8 mouse cellular contexts compared by ENCODE assay signal in the genomic region with DNA sequence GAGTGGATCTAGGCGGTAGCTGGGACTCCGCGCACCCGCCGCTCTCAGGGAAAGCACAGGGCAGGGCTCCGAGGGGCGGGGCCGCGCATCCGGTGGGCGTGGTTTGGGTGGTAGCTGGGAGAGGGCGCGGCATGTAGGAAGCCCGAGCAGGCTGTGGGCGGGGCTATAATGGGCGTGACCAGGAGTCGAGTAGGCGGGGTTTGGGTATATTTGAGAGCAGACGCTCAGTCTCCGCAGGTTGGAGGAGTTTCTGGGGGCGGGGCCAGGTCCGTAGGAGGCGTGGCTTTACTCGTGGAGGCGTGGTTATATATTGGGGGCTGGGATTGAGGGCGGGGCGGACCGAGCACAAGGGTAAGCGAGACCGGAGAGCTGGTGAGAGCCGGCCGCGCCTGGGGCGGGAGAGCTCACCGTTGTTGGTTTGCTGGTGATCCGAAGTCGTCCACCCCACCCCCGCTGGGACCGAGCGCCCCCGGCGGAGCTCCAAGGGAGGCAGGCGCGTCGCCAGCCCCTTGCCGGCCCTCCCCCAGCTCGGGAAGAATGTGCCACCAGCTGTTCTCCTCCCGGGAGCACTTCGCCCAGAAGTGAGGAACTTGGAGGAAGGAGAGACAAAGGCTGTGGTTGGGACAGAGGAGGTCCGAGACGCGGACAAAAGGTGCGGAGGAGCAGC. TPM values are rescaled to one million over a fixed set of nuclear protein-coding genes. Genes with fewer than 3 reads are reported as not detected.
A peak's percentile ranks its signal among the peaks of the same experiment; 100 is the strongest.
DNase-seq lines count a peak whose midpoint lies in the region; ATAC-seq and TF ChIP-seq lines count a peak whose summit lies in the region.

A gene (plus strand): TSS at position 326 of the 667 bp plus-strand sequence.

- H3K9me3 ChIP-seq in hindbrain, embryonic 11.5 days (ENCODE audit: control insufficient read depth, low read length) = no peaks in the 10 kb centered on the region
- H3K9me3 ChIP-seq in lung, embryonic 16.5 days (ENCODE audit: control insufficient read depth, low read length) = no peaks in the 10 kb centered on the region

- peak within 1 kb of the TSS; percentile 75; the same call in 1 of the 2 replicates for H3K27ac ChIP-seq in hindbrain, embryonic 11.5 days (ENCODE audit: low read depth, low read length)
- peak within 1 kb of the TSS; percentile 97 for H3K27ac ChIP-seq in lung, embryonic 16.5 days (ENCODE audit: low read length)
- H3K27ac ChIP-seq in thymus, adult 2 months (ENCODE audit: control insufficient read depth, insufficient read depth, low read length) = no peak within 1 kb of the TSS

- H3K4me3 ChIP-seq in hindbrain, embryonic 11.5 days (ENCODE audit: low read depth, low read length) = peak within 1 kb of the TSS; percentile 88
- H3K4me3 ChIP-seq in lung, embryonic 16.5 days (ENCODE audit: low read length) = peak within 1 kb of the TSS; percentile 90
- peak within 1 kb of the TSS; percentile 62 for H3K4me3 ChIP-seq in thymus, adult 2 months (ENCODE audit: control insufficient read depth, insufficient read depth, low read length)

- 0 out of 2 replicates have a peak, but pooled peaks cover 2% of the 10 kb centered on the region for H3K4me1 ChIP-seq in hindbrain, embryonic 11.5 days (replicated peaks; ENCODE audit: control insufficient read depth, insufficient read depth, low read length)
- peaks cover 27% of the 10 kb centered on the region for H3K4me1 ChIP-seq in lung, embryonic 16.5 days (replicated peaks; ENCODE audit: control insufficient read depth, insufficient read depth, low read length)
- peaks cover 4% of the 10 kb centered on the region for H3K4me1 ChIP-seq in thymus, adult 2 months (replicated peaks; ENCODE audit: control insufficient read depth, insufficient read depth, low read length)

- no peaks in the 10 kb centered on the region for H3K27me3 ChIP-seq in hindbrain, embryonic 11.5 days (ENCODE audit: control insufficient read depth, insufficient read depth, low read length)
- no peaks in the 10 kb centered on the region for H3K27me3 ChIP-seq in lung, embryonic 16.5 days (ENCODE audit: control insufficient read depth, insufficient read depth, low read depth, low read length)
- no peaks in the 10 kb centered on the region for H3K27me3 ChIP-seq in thymus, adult 2 months (ENCODE audit: control insufficient read depth, insufficient read depth, low read length)

- WGBS in hindbrain, embryonic 11.5 days = under 1% methylated on average over 53 of the region's 53 CpGs
- WGBS in lung, embryonic 16.5 days = under 1% methylated on average over 53 of the region's 53 CpGs
- under 1% methylated on average over 53 of the region's 53 CpGs for WGBS in thymus, adult 2 months

- no peaks in the 10 kb centered on the region for H3K36me3 ChIP-seq in hindbrain, embryonic 11.5 days (ENCODE audit: control insufficient read depth, insufficient read depth, low read length)
- H3K36me3 ChIP-seq in lung, embryonic 16.5 days (ENCODE audit: control insufficient read depth, insufficient read depth, low read length) = no peaks in the 10 kb centered on the region
- H3K36me3 ChIP-seq in thymus, adult 2 months (ENCODE audit: control insufficient read depth, insufficient read depth, low read length) = no peaks in the 10 kb centered on the region

- TF ChIP-seq CTCF in thymus, adult 2 months (IDR thresholded peaks at IDR 0.05; ENCODE audit: borderline replicate concordance, control insufficient read depth, extremely low read depth, insufficient read depth, low read length, poor library complexity) = 0 out of 2 replicates have a peak, but pooled peaks have one; percentile 34

- peak; percentile 97 for ATAC-seq in hindbrain, embryonic 11.5 days (ENCODE audit: low FRiP score)
- peak; percentile 94 for ATAC-seq in lung, embryonic 16.5 days (ENCODE audit: low read depth)

- peak within 1 kb of the TSS; percentile 80 for H3K9ac ChIP-seq in hindbrain, embryonic 11.5 days (ENCODE audit: low read depth, low read length)
- peak within 1 kb of the TSS; percentile 92 for H3K9ac ChIP-seq in lung, embryonic 16.5 days (ENCODE audit: low read length)

- peak; percentile 99 for DNase-seq in R1 (ENCODE audit: low read depth, low spot score)
- DNase-seq in cerebellum, postnatal 14 days = peak; percentile 100
- peak; percentile 90 to 93 for DNase-seq in frontal cortex, postnatal 10 days (ENCODE audit: low spot score in 2 of 2)
- DNase-seq in hindbrain, embryonic 11.5 days (ENCODE audit: low spot score) = peak; percentile 100
- peak; percentile 95 for DNase-seq in layer of hippocampus, adult 9-11 months
- DNase-seq in ovary, adult 18-20 months (ENCODE audit: low spot score) = peak; percentile 100
- DNase-seq in thymus, adult 2 months = peak; percentile 100

- peak; percentile 46 for TF ChIP-seq POLR2A in thymus, adult 2 months (IDR thresholded peaks at IDR 0.05; ENCODE audit: control insufficient read depth, extremely low read depth, insufficient read depth, low read length, poor library complexity)

- peak within 1 kb of the TSS; percentile 87 for H3K4me2 ChIP-seq in hindbrain, embryonic 11.5 days (replicated peaks; ENCODE audit: low read depth, low read length)
- H3K4me2 ChIP-seq in lung, embryonic 16.5 days (ENCODE audit: low read depth, low read length) = peak within 1 kb of the TSS; percentile 81

RNA-seq across cellular contexts. Expression of the gene that starts here (rescaled TPM):
- 39.1 and 45.2 TPM in 2 replicates for polyA plus RNA-seq in hindbrain, embryonic 11.5 days (2014; fragmentation: Nextera tagmentation; extraction: Ambion mirVana)
- 29.3 and 33.2 TPM in 2 replicates for polyA plus RNA-seq in lung, embryonic 16.5 days (2015; fragmentation: Nextera tagmentation; extraction: Ambion mirVana)
- 26.1 and 29.9 TPM in 2 replicates for polyA plus RNA-seq in thymus, adult 2 months (2012; rRNA removed)
